Mouse (Mus musculus): Measurements from ENCODE around the gene Sfpq. TPM values are rescaled to one million over a fixed set of nuclear protein-coding genes. Genes with fewer than 3 reads are reported as not detected.

The Sfpq gene
- polyA plus RNA-seq, 1 experiment from 2014 or later, result 78.5 TPM

- Histone ChIP-seq H3K36me3 (no peaks in the 10 kb centered on the region), H3K9me3 (no peaks in the 10 kb centered on the region), H3K27me3 (replicated peaks) (no peaks in the 10 kb centered on the region), H3K27ac (no peak overlapping the region), H3K9ac (no peak overlapping the region), H3K4me2 (no peak overlapping the region), H3K4me3 (replicated peaks) (no peak overlapping the region), H3K4me1 (peaks cover 5% of the 10 kb centered on the region)
- WGBS, result 35% methylated on average over 1 of the region's 1 CpGs
- no peak for ATAC-seq (ENCODE audit: insufficient read depth, low FRiP score, low read depth)
Observed at GRCm38 (mm10) chr4:127080806-127081205, 59.7 kb downstream of the Sfpq start.

- Histone ChIP-seq H3K36me3 (no peaks in the 10 kb centered on the region), H3K4me2 (no peak overlapping the region), H3K9me3 (no peaks in the 10 kb centered on the region), H3K9ac (no peak overlapping the region), H3K4me1 (peaks cover under 1% of the 10 kb centered on the region; the same call in 1 of the 2 replicates), H3K4me3 (replicated peaks) (no peak overlapping the region), H3K27me3 (replicated peaks) (no peaks in the 10 kb centered on the region), H3K27ac (no peak overlapping the region)
- 88% methylated on average over 2 of the region's 2 CpGs for WGBS
- ATAC-seq (ENCODE audit: insufficient read depth, low FRiP score, low read depth), result no peak
Observed at GRCm38 (mm10) chr4:127083131-127083530, 62.0 kb downstream of the Sfpq start.

GRCm38 (mm10) chr4:127085761-127086160 lies 64.6 kb downstream of the Sfpq start:
- H3K27ac ChIP-seq, result no peak overlapping the region
- no peak overlapping the region for H3K4me3 ChIP-seq (replicated peaks)
- no peaks in the 10 kb centered on the region for H3K9me3 ChIP-seq
- H3K4me1 ChIP-seq, result no peaks in the 10 kb centered on the region
- H3K27me3 ChIP-seq (replicated peaks), result no peaks in the 10 kb centered on the region
- peaks cover 4% of the 10 kb centered on the region; the same call in 1 of the 2 replicates for H3K36me3 ChIP-seq
- H3K4me2 ChIP-seq, result no peak overlapping the region
- no peak for ATAC-seq (ENCODE audit: insufficient read depth, low FRiP score, low read depth)
- no peak overlapping the region for H3K9ac ChIP-seq
- WGBS, result 88% methylated on average over 1 of the region's 1 CpGs

Other genes with a start within 250 kb of the Sfpq start
- 16.6 and 18.6 TPM in 2 replicates for gene Zmym4, start 53.2 kb upstream of the Sfpq start, polyA plus RNA-seq (2015; fragmentation: Nextera tagmentation; extraction: Ambion mirVana)
- 13.2 and 15.2 TPM in 2 replicates for gene Zmym1, start 39.8 kb downstream of the Sfpq start, polyA plus RNA-seq (2015; fragmentation: Nextera tagmentation; extraction: Ambion mirVana)
- 17.6 and 20.5 TPM in 2 replicates for gene Zmym6, start 56.1 kb downstream of the Sfpq start, polyA plus RNA-seq (2015; fragmentation: Nextera tagmentation; extraction: Ambion mirVana)
- 21.6 and 24.2 TPM in 2 replicates for gene Tmem35b, start 102.4 kb downstream of the Sfpq start, polyA plus RNA-seq (2015; fragmentation: Nextera tagmentation; extraction: Ambion mirVana)
- 1.4 and 1.7 TPM in 2 replicates for gene Dlgap3, start 147.9 kb downstream of the Sfpq start, polyA plus RNA-seq (2015; fragmentation: Nextera tagmentation; extraction: Ambion mirVana)
- gene Smim12, start 222.5 kb downstream of the Sfpq start, polyA plus RNA-seq (2015; fragmentation: Nextera tagmentation; extraction: Ambion mirVana), result 52.5 and 52.6 TPM in 2 replicates